Mouse (Mus musculus): Measurements from ENCODE around the gene Abi1. TPM values are rescaled to one million over a fixed set of nuclear protein-coding genes. Genes with fewer than 3 reads are reported as not detected.
"Not testable (repeated sequence)": the region's sequence is repeated elsewhere in the genome, so short reads cannot be mapped to it uniquely, and the experiment has no call there.

Abi1 gene
- polyA plus RNA-seq, 1 experiment, result 28.0 TPM

DNA sequence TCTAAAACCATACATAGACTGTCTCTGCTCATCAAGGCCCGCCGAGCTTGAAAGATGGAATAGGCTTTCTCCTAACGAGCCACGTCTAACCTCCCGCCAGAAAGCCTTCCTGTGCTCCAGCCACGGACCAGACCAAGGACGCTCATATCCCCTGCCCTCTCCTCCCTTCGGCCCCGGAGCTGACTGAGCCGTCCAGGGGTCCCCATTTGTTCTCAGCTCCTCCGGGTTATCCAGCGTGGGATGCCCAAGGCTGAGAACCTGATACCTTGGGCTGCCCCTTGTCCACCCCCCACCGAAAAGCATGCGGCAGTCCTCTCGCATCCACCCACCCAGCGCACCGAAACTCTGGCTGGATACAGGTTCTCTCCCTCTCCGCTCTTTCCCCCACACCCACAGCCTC is 24.7 kb downstream of the Abi1 start:
- Histone ChIP-seq H3K4me2 (ENCODE audit: low read depth) (no peak overlapping the region), H3K79me2 (ENCODE audit: control insufficient read depth, insufficient read depth) (peaks cover 57% of the 10 kb centered on the region), H3K36me3 (ENCODE audit: control insufficient read depth, insufficient read depth) (no peaks in the 10 kb centered on the region), H3K4me3 (no peak overlapping the region), H3K27me3 (ENCODE audit: control insufficient read depth, insufficient read depth, insufficient read length) (no peaks in the 10 kb centered on the region), H3ac (ENCODE audit: control insufficient read depth, insufficient read length) (no peak overlapping the region)
- TF ChIP-seq CEBPB (IDR thresholded peaks at IDR 0.05; ENCODE audit: insufficient read depth, poor library complexity, severe bottlenecking) (no peak), TCF12 (IDR thresholded peaks at IDR 0.05; ENCODE audit: insufficient read depth, poor library complexity, severe bottlenecking) (no peak), MYOG (IDR thresholded peaks at IDR 0.05; ENCODE audit: control insufficient read depth in 1 of 3, insufficient read depth in 1 of 3, insufficient read length in 2 of 3, low read depth in 2 of 3) (no peak), POLR2A (IDR thresholded peaks at IDR 0.05; ENCODE audit: insufficient read length, low read depth) (no peak), USF1 (IDR thresholded peaks at IDR 0.05; ENCODE audit: low read depth) (no peak), E2F4 (IDR thresholded peaks at IDR 0.05; ENCODE audit: insufficient read depth) (no peak), REST (IDR thresholded peaks at IDR 0.05; ENCODE audit: insufficient read depth, insufficient read length) (no peak), POLR2AphosphoS2 (IDR thresholded peaks at IDR 0.05; ENCODE audit: insufficient read length, low read depth) (no peak), MAX (IDR thresholded peaks at IDR 0.05; ENCODE audit: low read depth) (no peak)

DNA sequence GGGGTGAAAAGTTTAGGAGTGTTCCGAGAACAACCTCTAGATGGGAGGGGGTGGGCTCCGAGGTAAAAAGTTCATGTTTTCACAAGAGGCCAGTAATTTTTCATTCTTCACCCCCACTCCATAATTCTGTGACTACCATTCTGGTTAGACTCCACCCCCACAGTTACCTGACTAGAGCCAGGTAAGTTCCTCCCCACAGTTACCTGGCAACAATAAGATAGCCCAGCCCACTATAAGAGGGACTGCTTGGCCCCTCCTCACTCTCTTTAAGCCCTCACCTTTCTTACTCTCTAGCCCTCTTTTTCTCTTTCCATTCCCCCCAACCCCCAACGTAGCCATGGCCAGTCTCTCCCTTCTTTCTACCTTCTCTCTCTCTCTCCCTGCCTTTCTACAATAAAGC is 25.1 kb downstream of the Abi1 start:
- not testable (repeated sequence) for H3K4me3 ChIP-seq; H3K36me3 ChIP-seq (ENCODE audit: control insufficient read depth, insufficient read depth); H3K27me3 ChIP-seq (ENCODE audit: control insufficient read depth, insufficient read depth, insufficient read length); H3K4me2 ChIP-seq (ENCODE audit: low read depth); H3ac ChIP-seq (ENCODE audit: control insufficient read depth, insufficient read length)
- H3K79me2 ChIP-seq (ENCODE audit: control insufficient read depth, insufficient read depth), result peaks cover 53% of the 10 kb centered on the region

DNA sequence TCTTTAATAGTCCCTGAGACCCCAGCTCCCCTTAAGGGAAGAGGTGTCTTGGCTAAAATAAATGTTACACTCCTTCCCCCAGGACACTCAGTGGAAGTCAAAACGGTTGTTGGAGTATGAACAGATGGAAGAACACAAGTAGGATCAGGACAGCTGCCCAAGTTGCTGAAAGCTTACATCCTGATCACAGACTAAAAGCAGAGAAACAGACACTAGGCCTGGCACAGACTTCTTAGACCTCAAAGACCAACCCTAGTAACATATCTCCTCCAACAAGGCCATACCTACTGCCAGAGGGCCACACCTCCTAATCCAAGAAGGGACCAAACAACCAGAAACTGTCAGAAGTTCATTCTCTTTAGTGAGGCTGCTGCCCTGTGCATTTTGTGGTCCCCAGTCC is 31.8 kb downstream of the Abi1 start:
- Histone ChIP-seq H3K27me3 (ENCODE audit: control insufficient read depth, insufficient read depth, insufficient read length) (no peaks in the 10 kb centered on the region), H3K79me2 (ENCODE audit: control insufficient read depth, insufficient read depth) (peaks cover 54% of the 10 kb centered on the region), H3K36me3 (ENCODE audit: control insufficient read depth, insufficient read depth) (peaks cover 6% of the 10 kb centered on the region), H3ac (ENCODE audit: control insufficient read depth, insufficient read length) (no peak overlapping the region), H3K4me2 (ENCODE audit: low read depth) (no peak overlapping the region), H3K4me3 (no peak overlapping the region)
- TF ChIP-seq MYOD1 (IDR thresholded peaks at IDR 0.05; ENCODE audit: control insufficient read depth in 1 of 3, insufficient read length in 2 of 3, low read depth in 2 of 3) (no peak), MYOG (IDR thresholded peaks at IDR 0.05; ENCODE audit: control insufficient read depth in 1 of 3, insufficient read depth in 1 of 3, insufficient read length in 2 of 3, low read depth in 2 of 3) (no peak), CEBPB (IDR thresholded peaks at IDR 0.05; ENCODE audit: insufficient read depth, poor library complexity, severe bottlenecking) (no peak), USF1 (IDR thresholded peaks at IDR 0.05; ENCODE audit: low read depth) (no peak), POLR2A (IDR thresholded peaks at IDR 0.05; ENCODE audit: insufficient read length, low read depth) (no peak), TCF12 (IDR thresholded peaks at IDR 0.05; ENCODE audit: insufficient read depth, poor library complexity, severe bottlenecking) (no peak), TCF3 (IDR thresholded peaks at IDR 0.05; ENCODE audit: insufficient read length, low read depth) (no peak), REST (IDR thresholded peaks at IDR 0.05; ENCODE audit: insufficient read depth, insufficient read length) (no peak), E2F4 (IDR thresholded peaks at IDR 0.05; ENCODE audit: insufficient read depth) (no peak)

DNA sequence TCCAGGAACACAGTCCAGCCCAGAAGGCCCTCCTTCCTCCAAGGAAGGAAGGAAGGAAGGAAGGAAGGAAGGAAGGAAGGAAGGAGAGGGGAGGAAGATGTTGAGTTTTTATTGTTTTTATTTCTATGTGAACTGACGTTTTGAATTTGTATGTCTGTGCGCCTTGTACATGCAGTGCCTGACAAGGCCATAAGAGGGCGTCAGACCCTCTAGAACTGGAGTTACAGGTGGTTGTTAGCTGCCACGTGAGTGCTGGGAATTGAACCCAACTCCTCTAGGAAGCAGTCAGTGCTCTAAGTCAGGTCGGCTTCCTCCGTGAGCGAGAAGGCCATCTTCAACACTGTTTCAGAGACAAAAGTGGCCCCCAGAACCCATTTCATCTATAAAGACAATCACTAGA is 32.5 kb downstream of the Abi1 start:
- no peak overlapping the region for H3ac ChIP-seq (ENCODE audit: control insufficient read depth, insufficient read length)
- TF ChIP-seq REST (IDR thresholded peaks at IDR 0.05; ENCODE audit: insufficient read depth, insufficient read length) (no peak), E2F4 (IDR thresholded peaks at IDR 0.05; ENCODE audit: insufficient read depth) (no peak), TCF3 (IDR thresholded peaks at IDR 0.05; ENCODE audit: insufficient read length, low read depth) (no peak), POLR2A (IDR thresholded peaks at IDR 0.05; ENCODE audit: insufficient read length, low read depth) (no peak), MYOD1 (IDR thresholded peaks at IDR 0.05; ENCODE audit: control insufficient read depth in 1 of 3, insufficient read length in 2 of 3, low read depth in 2 of 3) (no peak), USF1 (IDR thresholded peaks at IDR 0.05; ENCODE audit: low read depth) (no peak), TCF12 (IDR thresholded peaks at IDR 0.05; ENCODE audit: insufficient read depth, poor library complexity, severe bottlenecking) (no peak), CEBPB (IDR thresholded peaks at IDR 0.05; ENCODE audit: insufficient read depth, poor library complexity, severe bottlenecking) (no peak), POLR2AphosphoS2 (IDR thresholded peaks at IDR 0.05; ENCODE audit: insufficient read length, low read depth) (no peak), MAX (IDR thresholded peaks at IDR 0.05; ENCODE audit: low read depth) (no peak), MYOG (IDR thresholded peaks at IDR 0.05; ENCODE audit: control insufficient read depth in 1 of 3, insufficient read depth in 1 of 3, insufficient read length in 2 of 3, low read depth in 2 of 3) (no peak), SRF (IDR thresholded peaks at IDR 0.05; ENCODE audit: control insufficient read depth, insufficient read length, low read depth) (no peak)
- H3K4me2 ChIP-seq (ENCODE audit: low read depth), result no peak overlapping the region
- H3K36me3 ChIP-seq (ENCODE audit: control insufficient read depth, insufficient read depth), result peaks cover 6% of the 10 kb centered on the region
- H3K4me3 ChIP-seq, result no peak overlapping the region
- peaks cover 61% of the 10 kb centered on the region for H3K79me2 ChIP-seq (ENCODE audit: control insufficient read depth, insufficient read depth)
- no peaks in the 10 kb centered on the region for H3K27me3 ChIP-seq (ENCODE audit: control insufficient read depth, insufficient read depth, insufficient read length)

DNA sequence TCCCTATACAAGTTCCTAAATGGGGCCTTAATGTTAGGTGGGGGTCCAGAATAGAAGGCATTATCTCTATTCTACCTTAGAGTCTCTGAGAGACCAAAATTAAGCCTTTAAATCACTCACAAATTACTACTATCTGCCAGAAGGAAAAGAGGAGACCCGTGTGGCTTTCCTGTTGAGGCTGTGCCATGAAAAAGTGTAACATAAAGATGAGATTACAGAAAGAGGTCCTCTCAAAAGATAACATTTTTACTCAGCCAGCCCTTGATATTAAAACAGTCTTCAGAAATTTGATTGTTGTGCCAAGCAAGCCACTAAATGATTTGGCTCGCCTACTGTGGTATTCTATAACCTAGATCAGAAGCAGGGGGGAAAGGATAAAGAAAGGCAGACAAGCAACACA is 32.9 kb downstream of the Abi1 start:
- Histone ChIP-seq H3K27me3 (ENCODE audit: control insufficient read depth, insufficient read depth, insufficient read length) (no peaks in the 10 kb centered on the region), H3K4me3 (no peak overlapping the region), H3K36me3 (ENCODE audit: control insufficient read depth, insufficient read depth) (peaks cover 6% of the 10 kb centered on the region), H3K79me2 (ENCODE audit: control insufficient read depth, insufficient read depth) (peaks cover 64% of the 10 kb centered on the region), H3K4me2 (ENCODE audit: low read depth) (no peak overlapping the region), H3ac (ENCODE audit: control insufficient read depth, insufficient read length) (no peak overlapping the region)
- TF ChIP-seq SRF (IDR thresholded peaks at IDR 0.05; ENCODE audit: control insufficient read depth, insufficient read length, low read depth) (no peak), MYOG (IDR thresholded peaks at IDR 0.05; ENCODE audit: control insufficient read depth in 1 of 3, insufficient read depth in 1 of 3, insufficient read length in 2 of 3, low read depth in 2 of 3) (no peak), MYOD1 (IDR thresholded peaks at IDR 0.05; ENCODE audit: control insufficient read depth in 1 of 3, insufficient read length in 2 of 3, low read depth in 2 of 3) (no peak), POLR2AphosphoS2 (IDR thresholded peaks at IDR 0.05; ENCODE audit: insufficient read length, low read depth) (no peak), CEBPB (IDR thresholded peaks at IDR 0.05; ENCODE audit: insufficient read depth, poor library complexity, severe bottlenecking) (no peak), POLR2A (IDR thresholded peaks at IDR 0.05; ENCODE audit: insufficient read length, low read depth) (no peak), E2F4 (IDR thresholded peaks at IDR 0.05; ENCODE audit: insufficient read depth) (no peak), TCF3 (IDR thresholded peaks at IDR 0.05; ENCODE audit: insufficient read length, low read depth) (no peak), REST (IDR thresholded peaks at IDR 0.05; ENCODE audit: insufficient read depth, insufficient read length) (no peak), TCF12 (IDR thresholded peaks at IDR 0.05; ENCODE audit: insufficient read depth, poor library complexity, severe bottlenecking) (no peak)
